Mouse (Mus musculus): Measurements from ENCODE around the gene Sept14.
"Not testable (repeated sequence)": the region's sequence is repeated elsewhere in the genome, so short reads cannot be mapped to it uniquely, and the experiment has no call there.

The Sept14 gene

GRCm38 (mm10) chr5:129708412-129708811 is at the start of gene Sept14:
TSS of gene Sept14 (minus strand) at chr5:129708512.
- DNase-seq (ENCODE audit: low read depth): no peak

GRCm38 (mm10) chr5:129756886-129757285 is 48.6 kb upstream of the Sept14 start:
- no peak for DNase-seq (ENCODE audit: low read depth)

DNA sequence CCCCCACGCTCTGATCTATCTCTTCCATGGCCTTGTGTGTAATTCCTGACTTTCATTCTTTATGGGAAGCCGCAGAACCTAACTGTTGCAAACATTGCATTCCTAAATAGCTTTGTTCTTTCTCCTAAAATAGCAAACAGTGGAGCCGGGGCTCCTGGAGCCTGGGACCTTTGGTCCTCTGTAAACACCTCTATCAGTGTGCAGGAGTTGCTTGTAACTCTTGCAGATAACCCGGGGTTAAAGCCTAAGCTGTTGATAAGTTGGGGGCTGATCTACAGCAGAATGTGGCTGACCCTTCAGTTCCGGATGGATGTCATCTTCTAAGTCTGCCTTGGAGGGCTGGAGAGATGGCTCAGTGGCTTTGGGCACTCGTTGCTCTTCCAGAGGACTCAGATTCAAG is 35.7 kb upstream of the Sept14 start:
- no peak for DNase-seq (ENCODE audit: low read depth)

- no peak for DNase-seq (ENCODE audit: low read depth)
Observed at GRCm38 (mm10) chr5:129742903-129743488, 34.7 kb upstream of the Sept14 start.

- peak; percentile 14 for DNase-seq (ENCODE audit: low read depth)
Observed at GRCm38 (mm10) chr5:129740976-129741375, 32.7 kb upstream of the Sept14 start.

DNA sequence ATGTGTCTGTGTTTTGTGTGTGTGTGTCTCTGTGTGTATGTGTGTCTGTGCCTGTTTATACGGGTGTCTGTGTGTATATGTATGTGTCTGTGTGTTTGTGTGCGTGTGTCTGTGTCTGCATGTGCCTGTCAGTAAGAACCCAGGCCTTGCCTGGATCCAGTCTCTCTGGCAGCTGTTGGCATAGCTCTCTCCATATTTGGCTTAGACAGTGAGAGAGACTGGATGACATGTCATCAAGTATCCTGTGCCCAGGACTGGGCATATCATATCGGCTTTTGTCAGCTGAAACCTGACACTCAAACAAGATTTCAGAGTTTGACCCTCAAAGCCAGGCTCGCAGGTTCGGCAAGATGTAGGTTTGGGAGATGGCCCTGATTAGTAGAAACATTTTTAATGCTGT is 22.7 kb upstream of the Sept14 start:
- no peak for DNase-seq (ENCODE audit: low read depth)

- DNase-seq (ENCODE audit: low read depth): peak; percentile 73
Observed at GRCm38 (mm10) chr5:129730344-129730743, 22.0 kb upstream of the Sept14 start.

- no peak for DNase-seq (ENCODE audit: low read depth)
Observed at GRCm38 (mm10) chr5:129729286-129729685, 21.0 kb upstream of the Sept14 start.

DNA sequence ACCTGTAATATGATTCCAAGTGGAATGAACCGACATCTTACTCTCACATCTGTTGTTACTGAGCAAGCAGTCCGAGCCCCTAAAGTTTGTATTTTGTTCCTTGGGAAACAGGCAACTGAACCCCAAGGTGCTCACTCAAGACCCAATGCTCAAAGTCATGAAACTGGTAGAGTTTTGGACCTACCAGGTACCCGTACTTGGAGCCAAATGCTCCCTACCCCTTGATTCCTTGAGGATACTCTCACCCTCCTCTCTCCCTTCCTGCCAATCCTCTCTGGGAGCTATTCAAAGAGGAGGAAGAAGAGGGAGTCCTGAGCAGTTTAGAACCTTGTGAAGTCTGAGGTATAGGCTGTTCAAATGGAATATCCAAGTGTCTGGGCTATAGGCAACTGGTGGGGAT is 18.5 kb upstream of the Sept14 start:
- DNase-seq (ENCODE audit: low read depth): no peak

DNA sequence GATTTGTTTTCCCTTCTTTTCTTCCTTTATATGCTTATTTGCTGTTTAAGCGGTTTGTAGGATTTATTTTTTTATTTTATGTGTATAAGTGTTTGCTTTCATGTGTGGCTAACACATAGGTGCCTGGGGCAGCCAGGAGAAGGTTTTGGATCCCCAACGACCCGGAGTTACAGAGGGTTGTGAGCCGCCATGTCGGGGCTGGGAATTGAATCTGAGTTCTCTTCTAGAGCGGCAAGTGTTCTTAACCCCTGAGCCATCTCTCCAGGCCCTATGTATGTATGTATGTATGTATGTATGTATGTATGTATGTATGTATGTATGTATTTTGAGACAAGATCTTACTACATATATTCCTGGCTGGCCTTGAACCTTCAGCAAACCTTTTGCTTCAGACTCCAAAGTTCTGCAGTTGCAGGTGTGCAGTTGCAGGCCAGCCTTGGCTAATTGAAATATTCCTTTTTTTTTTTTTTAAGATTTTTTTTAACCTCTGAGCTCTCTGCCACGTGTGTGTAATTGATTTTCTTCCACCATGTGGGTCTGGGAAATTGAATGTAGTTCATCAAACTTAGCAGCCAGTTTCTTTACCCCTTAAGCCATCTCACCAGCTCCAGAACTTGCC is 17.6 kb upstream of the Sept14 start:
- DNase-seq (ENCODE audit: low read depth): no peak

DNA sequence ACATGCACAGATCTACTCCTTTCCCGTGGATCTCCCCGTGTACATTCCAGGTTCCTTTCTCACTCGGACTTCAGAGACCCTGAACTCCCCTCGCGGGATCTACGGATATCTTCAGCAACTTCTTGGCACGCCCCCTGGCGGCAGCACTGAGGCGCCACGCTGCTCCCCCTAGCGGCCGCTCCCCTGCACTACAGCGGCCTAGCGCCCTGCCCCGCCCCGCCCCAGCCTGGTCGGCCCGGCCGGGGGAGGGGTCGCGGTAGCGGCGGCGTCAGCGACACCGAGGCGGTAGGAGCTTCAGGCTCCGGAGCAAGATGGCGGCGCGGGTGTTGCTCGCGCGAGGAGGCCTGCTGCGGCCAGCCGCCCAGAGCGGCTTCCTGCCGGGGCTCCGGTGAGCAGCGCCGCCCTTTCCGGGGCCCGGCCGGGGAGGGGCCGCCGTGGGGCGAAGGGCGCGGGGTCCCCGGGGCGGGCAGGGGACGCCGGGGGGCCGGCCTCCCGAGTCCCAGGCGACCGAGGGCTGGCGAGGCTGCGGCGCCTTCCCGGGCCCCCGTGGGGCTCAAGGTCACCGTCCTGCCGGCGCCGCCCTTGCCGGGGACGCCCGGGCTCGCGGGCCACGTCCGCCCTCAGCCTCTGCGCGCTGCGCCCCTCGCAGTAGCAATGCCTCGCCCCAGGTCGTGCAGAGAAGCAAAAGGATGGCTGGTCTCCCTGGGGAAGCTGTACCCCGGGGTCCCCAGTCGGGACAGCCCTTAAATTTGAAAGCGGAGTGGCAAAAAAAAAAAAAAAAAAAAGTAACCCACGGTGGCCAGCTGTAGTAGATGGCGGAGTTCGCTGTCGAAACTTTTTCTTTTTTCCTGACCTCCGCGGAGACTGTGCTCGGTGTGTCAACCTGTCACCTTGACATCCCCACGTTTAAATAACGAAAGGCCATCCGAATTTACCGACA is 16.8 kb upstream of the Sept14 start, which contains the start of gene Nipsnap2:
Nipsnap2 (plus strand) TSS at position 230 of the 940 bp plus-strand sequence.
- peak; percentile 57 for DNase-seq (ENCODE audit: low read depth)

- DNase-seq (ENCODE audit: low read depth): no peak
Observed at GRCm38 (mm10) chr5:129724268-129724667, 16.0 kb upstream of the Sept14 start.

GRCm38 (mm10) chr5:129720176-129720575 is 11.9 kb upstream of the Sept14 start:
- no peak for DNase-seq (ENCODE audit: low read depth)

DNA sequence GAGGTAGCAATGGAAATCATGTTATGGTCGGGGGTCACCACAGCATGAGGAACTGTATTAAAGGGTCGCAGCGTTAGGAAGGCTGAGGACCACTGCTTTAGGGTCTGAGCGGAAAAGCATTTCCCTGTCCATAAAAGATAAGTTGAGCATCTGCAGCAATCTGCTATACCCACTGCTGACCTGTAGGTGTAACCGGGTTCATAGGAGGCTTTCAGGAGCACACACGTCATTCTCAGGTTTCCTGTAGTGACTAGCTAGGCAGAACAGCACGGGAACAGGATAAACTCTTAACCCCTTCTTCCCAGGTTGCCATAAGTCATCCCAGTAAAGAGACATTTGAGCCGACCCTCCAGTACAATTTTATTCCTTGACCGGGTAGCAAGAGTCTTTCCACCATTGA is 8.7 kb upstream of the Sept14 start:
- DNase-seq (ENCODE audit: low read depth): no peak

- peak; percentile 86 for DNase-seq (ENCODE audit: low read depth)
Observed at GRCm38 (mm10) chr5:129715326-129715861, 7.1 kb upstream of the Sept14 start, which contains the start of gene Mrps17. TSS of gene Mrps17 (plus strand) at chr5:129715497.

- no peak for DNase-seq (ENCODE audit: low read depth)
Observed at GRCm38 (mm10) chr5:129703368-129703767, 4.9 kb downstream of the Sept14 start.

DNA sequence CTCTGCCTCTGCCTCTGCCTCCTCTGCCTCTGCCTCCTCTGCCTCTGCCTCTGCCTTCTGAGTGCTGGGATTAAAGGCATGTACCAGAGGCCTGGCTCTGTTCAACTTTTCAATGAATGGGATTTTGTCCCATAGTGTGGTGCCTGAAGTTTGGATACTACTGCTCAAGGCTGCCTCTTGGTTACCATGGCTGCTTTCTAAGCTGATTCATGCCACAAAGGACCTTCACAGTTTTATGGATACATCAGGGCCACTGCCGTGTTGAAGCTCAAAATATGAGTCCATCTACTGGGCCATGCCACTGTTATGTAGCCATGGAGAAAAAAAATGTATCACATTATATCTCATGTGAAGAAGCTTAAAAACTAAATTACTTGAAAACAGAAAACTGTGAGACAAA is 6.6 kb downstream of the Sept14 start:
- DNase-seq (ENCODE audit: low read depth): no peak

GRCm38 (mm10) chr5:129700506-129700905 is 7.8 kb downstream of the Sept14 start:
- DNase-seq (ENCODE audit: low read depth): peak; percentile 13

- DNase-seq (ENCODE audit: low read depth): no peak
Observed at GRCm38 (mm10) chr5:129690528-129690927, 17.8 kb downstream of the Sept14 start.

- DNase-seq (ENCODE audit: low read depth): no peak
Observed at GRCm38 (mm10) chr5:129687621-129688020, 20.7 kb downstream of the Sept14 start.

- DNase-seq (ENCODE audit: low read depth): not testable (repeated sequence)
Observed at GRCm38 (mm10) chr5:129685141-129685540, 23.2 kb downstream of the Sept14 start.

- peak; percentile 34 for DNase-seq (ENCODE audit: low read depth)
Observed at GRCm38 (mm10) chr5:129670036-129670458, 38.3 kb downstream of the Sept14 start, which contains the start of gene Zfp11. TSS of gene Zfp11 (minus strand) at chr5:129670099.

Measured in fibroblast of lung, adult 2 months (primary cell).